Mouse (Mus musculus) ES-Bruce4 (cell line): ENCODE measurements around the gene Gca. TPM values are rescaled to one million over a fixed set of nuclear protein-coding genes. Genes with fewer than 3 reads are reported as not detected.

Experiments
- H3K27ac ChIP-seq: 2 replicates; pipeline ENCODE4 v1.5.1; 2012; ENCODE audit warnings: low read length, inconsistent platforms; ENCODE audit not compliant: insufficient read depth
- H3K27me3 ChIP-seq: 2 replicates; pipeline ENCODE4 v1.6.1; 2012; ENCODE audit warnings: mild to moderate bottlenecking, low read length, inconsistent platforms; ENCODE audit not compliant: control insufficient read depth, poor library complexity, insufficient read depth, severe bottlenecking
- H3K36me3 ChIP-seq: 2 replicates; pipeline ENCODE4 v1.6.1; 2012; ENCODE audit warnings: inconsistent platforms, mild to moderate bottlenecking, low read length, moderate library complexity; ENCODE audit not compliant: control insufficient read depth, poor library complexity, insufficient read depth, severe bottlenecking
- H3K4me1 ChIP-seq: one replicate; pipeline ENCODE4 v1.8.1; 2011; ENCODE audit warnings: low read length; ENCODE audit not compliant: control insufficient read depth, insufficient read depth
- H3K4me3 ChIP-seq: 2 replicates; pipeline ENCODE4 v1.5.1; 2011; ENCODE audit warnings: low read depth, mild to moderate bottlenecking, low read length
- H3K9ac ChIP-seq: 2 replicates; pipeline ENCODE4 v1.6.1; 2012; ENCODE audit warnings: low read depth, mild to moderate bottlenecking, inconsistent platforms; ENCODE audit not compliant: poor library complexity, severe bottlenecking
- H3K9me3 ChIP-seq: replicated peaks from 2 replicates; pipeline ENCODE4 v1.6.1; 2012; ENCODE audit warnings: mild to moderate bottlenecking, low read length, inconsistent platforms; ENCODE audit not compliant: control insufficient read depth, poor library complexity, insufficient read depth, severe bottlenecking
- CTCF ChIP-seq: IDR thresholded peaks from one replicate; pipeline ENCODE4 v1.8.1; 2011; ENCODE audit warnings: low read depth, low read length
- EP300 ChIP-seq: IDR thresholded peaks from 2 replicates; pipeline ENCODE4 v1.6.1; 2011; ENCODE audit warnings: low read depth, low read length; ENCODE audit not compliant: insufficient read depth
- POLR2A ChIP-seq: IDR thresholded peaks from one replicate; pipeline ENCODE4 v1.8.1; 2011; ENCODE audit warnings: low read length; ENCODE audit not compliant: insufficient read depth
- polyA plus RNA-seq: library from polyadenylated mRNA; stranded (reverse); fragments of >200 nt; gene quantifications from 2 replicates; pipeline ENCODE4 v1.2.4, GENCODE M21; 2011; ENCODE audit warnings: low read depth; ENCODE audit not compliant: missing spikeins, insufficient read depth, insufficient read length

Gca gene
- polyA plus RNA-seq, 1 experiment = 24.7 TPM

DNA sequence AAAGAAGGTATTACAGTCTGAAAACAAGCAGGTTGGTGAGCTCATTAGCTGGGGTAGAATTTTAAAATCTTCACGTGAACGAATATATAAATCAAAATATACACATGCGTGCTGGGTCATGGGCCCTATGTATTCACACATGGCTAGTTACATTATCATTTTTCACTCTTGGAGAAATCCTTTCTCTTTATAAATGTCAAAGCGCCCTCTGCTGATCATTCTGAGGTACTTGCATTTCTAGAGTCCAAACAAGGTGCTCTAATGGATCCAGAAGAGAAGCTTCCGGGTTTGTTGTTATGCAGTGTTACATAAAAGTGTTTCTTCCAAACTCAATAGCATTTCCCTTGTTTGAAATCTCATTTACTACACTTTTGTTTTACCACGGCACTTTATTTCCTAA lies 33.6 kb upstream of the Gca start:
- no peaks in the 10 kb centered on the region for H3K4me1 ChIP-seq
- no peak overlapping the region for H3K9ac ChIP-seq
- no peak overlapping the region for H3K4me3 ChIP-seq
- TF ChIP-seq EP300 = no peak
- TF ChIP-seq CTCF = no peak
- TF ChIP-seq POLR2A = no peak
- H3K27ac ChIP-seq = no peak overlapping the region
- no peaks in the 10 kb centered on the region for H3K9me3 ChIP-seq
- no peaks in the 10 kb centered on the region for H3K27me3 ChIP-seq
- H3K36me3 ChIP-seq = no peaks in the 10 kb centered on the region

DNA sequence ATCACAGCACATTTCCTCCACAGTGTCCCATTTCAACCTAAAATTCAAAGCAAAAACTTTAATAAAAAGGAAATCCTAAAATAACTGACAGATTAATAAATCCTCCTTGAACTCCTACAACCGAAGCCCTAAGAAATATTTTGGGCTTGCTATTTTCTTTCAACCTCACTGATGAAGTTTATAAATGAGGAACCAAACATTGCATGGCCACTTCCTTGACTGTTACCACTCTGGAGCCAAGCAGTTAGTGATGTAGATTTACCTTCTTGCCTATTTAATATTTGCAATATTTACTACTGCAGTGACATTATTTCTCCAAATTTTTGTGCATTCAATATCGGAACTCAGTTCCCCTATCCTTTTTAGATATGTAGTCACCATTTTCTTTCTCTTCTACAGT lies 24.2 kb upstream of the Gca start:
- no peak for TF ChIP-seq EP300
- no peak for TF ChIP-seq CTCF
- TF ChIP-seq POLR2A = no peak
- H3K27ac ChIP-seq = no peak overlapping the region
- H3K9ac ChIP-seq = no peak overlapping the region
- no peaks in the 10 kb centered on the region for H3K36me3 ChIP-seq
- no peaks in the 10 kb centered on the region for H3K27me3 ChIP-seq
- no peak overlapping the region for H3K4me3 ChIP-seq
- H3K4me1 ChIP-seq = no peaks in the 10 kb centered on the region
- peaks cover 7% of the 10 kb centered on the region; the same call in 1 of the 2 replicates for H3K9me3 ChIP-seq

DNA sequence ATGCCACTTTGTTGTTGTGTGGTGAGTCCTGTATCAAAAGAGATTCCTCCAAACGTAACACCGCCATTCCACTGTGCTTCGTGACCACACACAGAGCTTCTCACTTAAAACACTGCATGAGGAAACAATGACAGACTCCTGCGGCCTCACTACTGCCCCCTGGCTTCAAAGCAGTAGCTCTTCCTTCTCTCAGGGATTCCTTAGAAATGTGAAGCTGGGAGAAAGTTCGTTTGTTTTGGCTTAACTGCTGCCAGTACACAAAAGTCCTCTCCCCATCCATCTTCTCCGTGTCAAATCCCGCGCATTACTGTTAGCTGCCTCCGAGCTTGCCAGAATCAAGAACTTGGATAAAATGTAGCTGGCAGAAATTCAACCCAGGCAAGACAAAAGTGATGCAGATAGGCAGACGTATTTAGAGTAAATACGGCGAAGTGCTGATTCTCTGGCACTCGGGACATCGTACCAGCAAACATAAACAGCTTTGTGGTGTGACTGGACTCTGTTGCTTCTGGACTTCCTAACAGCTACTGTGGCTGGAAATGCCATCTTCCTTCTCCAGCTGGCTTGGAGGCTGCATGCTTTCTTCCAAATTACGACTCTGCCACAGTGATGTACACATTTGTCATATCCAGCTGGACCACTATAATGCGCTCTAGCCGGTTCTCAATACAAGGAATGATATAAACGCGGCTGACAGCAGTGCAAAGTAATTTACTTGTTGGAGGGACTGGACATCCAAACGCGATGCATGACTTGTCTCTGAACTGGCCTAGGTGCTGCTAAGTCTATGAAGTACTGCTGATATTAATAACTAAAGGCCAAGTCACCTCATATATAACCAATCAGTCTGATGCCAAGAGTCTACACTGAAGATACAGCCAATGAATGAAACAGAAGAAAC lies 20.4 kb upstream of the Gca start:
- no peak overlapping the region for H3K27ac ChIP-seq
- H3K4me3 ChIP-seq = no peak overlapping the region
- H3K27me3 ChIP-seq = no peaks in the 10 kb centered on the region
- H3K9ac ChIP-seq = no peak overlapping the region
- H3K4me1 ChIP-seq = no peaks in the 10 kb centered on the region
- TF ChIP-seq CTCF (peak; percentile 38), POLR2A (no peak)
- no peaks in the 10 kb centered on the region for H3K36me3 ChIP-seq
- peaks cover 3% of the 10 kb centered on the region; the same call in 1 of the 2 replicates for H3K9me3 ChIP-seq

DNA sequence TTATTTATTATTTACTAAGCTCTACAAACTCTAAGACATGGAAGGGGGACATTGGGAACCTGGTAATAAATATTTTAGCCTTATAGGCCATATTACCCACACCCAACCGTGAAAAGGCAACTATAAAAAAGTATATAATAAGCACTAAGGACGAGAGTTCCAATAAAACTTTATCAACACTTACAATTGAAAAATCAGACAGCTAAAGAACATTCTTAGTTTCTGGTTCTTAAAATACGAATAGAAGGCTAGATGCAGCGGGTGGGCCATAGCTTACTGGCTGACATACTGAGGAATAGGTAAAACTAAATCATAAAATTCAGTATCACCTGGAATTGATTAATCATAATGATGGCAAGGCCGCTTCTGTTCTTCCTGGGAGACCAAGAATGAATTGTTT lies 19.2 kb upstream of the Gca start:
- TF ChIP-seq CTCF = no peak
- no peak for TF ChIP-seq EP300
- no peak for TF ChIP-seq POLR2A
- Histone ChIP-seq H3K9me3 (no peaks in the 10 kb centered on the region), H3K36me3 (no peaks in the 10 kb centered on the region), H3K4me3 (no peak overlapping the region), H3K4me1 (no peaks in the 10 kb centered on the region), H3K27ac (no peak overlapping the region), H3K27me3 (no peaks in the 10 kb centered on the region), H3K9ac (no peak overlapping the region)

DNA sequence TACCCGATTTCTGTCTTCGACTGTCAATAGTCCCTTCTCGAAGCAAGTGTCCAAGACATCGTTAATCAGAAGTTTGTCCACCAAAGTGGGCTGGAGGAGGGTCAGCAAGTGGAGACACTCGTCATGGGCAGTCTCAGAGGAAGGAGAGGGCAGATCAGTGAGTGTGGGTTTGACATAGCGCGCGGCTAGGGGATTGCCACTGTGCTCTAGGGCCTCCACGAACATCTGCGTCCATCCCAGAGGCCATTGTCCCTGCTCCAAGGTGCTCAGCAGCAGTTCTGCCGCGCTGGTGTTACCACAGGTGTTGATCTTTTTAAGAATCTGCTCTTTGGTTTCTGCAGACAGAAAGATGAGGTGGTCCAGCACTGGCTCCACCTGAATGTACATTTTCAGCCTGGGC lies 18.6 kb upstream of the Gca start:
- no peak overlapping the region for H3K27ac ChIP-seq

DNA sequence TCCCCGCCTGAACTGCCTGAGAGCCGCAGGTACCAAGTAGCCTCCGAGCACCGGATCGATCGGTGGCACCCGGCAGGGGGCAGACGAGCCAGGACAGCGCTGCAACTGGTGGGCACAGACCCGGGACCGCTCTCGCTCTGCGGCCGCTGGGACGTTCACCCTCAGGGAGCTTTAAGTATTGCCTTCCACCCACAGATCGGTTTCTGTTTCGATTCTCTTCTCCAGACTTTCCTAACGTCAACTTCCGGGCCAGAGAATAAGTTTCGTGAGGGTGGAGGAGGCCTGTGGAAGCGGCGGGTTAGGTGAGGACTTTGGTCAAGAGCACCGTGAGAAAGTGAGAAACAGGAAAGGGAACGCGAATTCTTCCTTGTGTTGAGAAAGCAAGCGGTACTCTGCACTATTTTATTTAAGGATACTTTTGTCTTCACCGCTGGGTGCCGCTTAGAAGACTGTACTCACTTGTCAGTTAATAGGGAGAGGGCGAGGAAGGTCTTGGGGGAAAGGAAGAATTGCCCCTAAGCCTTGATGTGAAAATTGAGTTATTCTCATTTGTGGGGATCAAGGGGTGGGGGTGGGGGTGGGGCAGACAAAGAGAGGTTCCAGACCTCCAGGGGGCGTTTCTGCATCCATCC lies 18.0 kb upstream of the Gca start, which contains the start of gene Ifih1:
Gene Ifih1 (minus strand): TSS at position 242 of the 632 bp plus-strand sequence.
- peak; percentile 13 for TF ChIP-seq CTCF
- TF ChIP-seq POLR2A = no peak
- H3K9ac ChIP-seq = no peak within 1 kb of the TSS
- H3K27me3 ChIP-seq = no peaks in the 10 kb centered on the region
- H3K4me1 ChIP-seq = no peaks in the 10 kb centered on the region
- no peak within 1 kb of the TSS for H3K27ac ChIP-seq
- peak within 1 kb of the TSS; percentile 63 for H3K4me3 ChIP-seq
- H3K9me3 ChIP-seq = no peaks in the 10 kb centered on the region
- no peaks in the 10 kb centered on the region for H3K36me3 ChIP-seq

More for the DNA sequence above, 18.6 kb upstream of the Gca start:
- no peak for TF ChIP-seq POLR2A
- no peak for TF ChIP-seq EP300
- TF ChIP-seq CTCF = no peak
- no peaks in the 10 kb centered on the region for H3K4me1 ChIP-seq
- H3K36me3 ChIP-seq = no peaks in the 10 kb centered on the region
- no peak overlapping the region for H3K9ac ChIP-seq
- no peaks in the 10 kb centered on the region for H3K9me3 ChIP-seq
- H3K4me3 ChIP-seq = no peak overlapping the region
- no peaks in the 10 kb centered on the region for H3K27me3 ChIP-seq
